Mouse (Mus musculus): Measurements from ENCODE around the gene Frmd4b. TPM values are rescaled to one million over a fixed set of nuclear protein-coding genes. Genes with fewer than 3 reads are reported as not detected.
"Not testable (repeated sequence)": the region's sequence is repeated elsewhere in the genome, so short reads cannot be mapped to it uniquely, and the experiment has no call there.

Gene Frmd4b
- total RNA-seq, 2 experiments from 2014 or later, result 13.7 to 20.4 TPM

GRCm38 (mm10) chr6:97396957-97397354, 220.4 kb downstream of the Frmd4b start:
- DNase-seq (ENCODE audit: low spot score in 2 of 2), result no peak
- intact Hi-C loops (cut with DNase I), result loop anchor here (5.0 kb wide), 1 partner anchor 120 kb away; no protein-coding TSS in a partner anchor

GRCm38 (mm10) chr6:97396351-97396956, 220.9 kb downstream of the Frmd4b start:
- no peak for DNase-seq (ENCODE audit: low spot score in 2 of 2)
- intact Hi-C loops (cut with DNase I), result loop anchor here (5.0 kb wide), 1 partner anchor 119 kb away; no protein-coding TSS in a partner anchor

- intact Hi-C loops (cut with DNase I), result loop anchor here (5.0 kb wide), 1 partner anchor 118 kb away; no protein-coding TSS in a partner anchor
- no peak for DNase-seq (ENCODE audit: low spot score in 2 of 2)
Observed at GRCm38 (mm10) chr6:97395477-97396350, 221.6 kb downstream of the Frmd4b start.

GRCm38 (mm10) chr6:97394473-97395075, 222.8 kb downstream of the Frmd4b start:
- no peak for DNase-seq (ENCODE audit: low spot score in 2 of 2)
- intact Hi-C loops (cut with DNase I), result loop anchor here (5.0 kb wide), 1 partner anchor 117 kb away; no protein-coding TSS in a partner anchor

DNA sequence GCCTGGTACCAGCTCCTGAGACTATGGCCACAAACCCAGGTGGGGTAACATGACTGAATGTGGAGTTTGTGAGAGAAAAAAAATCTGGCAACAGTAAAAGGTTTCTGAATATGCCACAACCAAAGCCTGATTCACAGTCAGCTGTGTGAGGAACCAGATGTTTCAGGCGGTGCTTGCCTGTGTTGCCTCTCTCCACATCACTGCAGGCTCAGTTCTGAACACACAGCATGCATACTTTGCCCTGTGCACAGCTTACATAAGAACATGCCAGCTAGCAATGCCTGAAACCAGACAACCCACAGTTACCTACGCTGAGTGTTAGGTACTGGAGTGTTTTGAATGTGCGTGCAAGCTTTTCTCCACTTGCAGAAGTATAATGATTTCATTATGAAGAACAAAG, 224.4 kb downstream of the Frmd4b start:
- DNase-seq (ENCODE audit: low spot score in 2 of 2), result no peak
- intact Hi-C loops (cut with DNase I), result no loop called here

DNA sequence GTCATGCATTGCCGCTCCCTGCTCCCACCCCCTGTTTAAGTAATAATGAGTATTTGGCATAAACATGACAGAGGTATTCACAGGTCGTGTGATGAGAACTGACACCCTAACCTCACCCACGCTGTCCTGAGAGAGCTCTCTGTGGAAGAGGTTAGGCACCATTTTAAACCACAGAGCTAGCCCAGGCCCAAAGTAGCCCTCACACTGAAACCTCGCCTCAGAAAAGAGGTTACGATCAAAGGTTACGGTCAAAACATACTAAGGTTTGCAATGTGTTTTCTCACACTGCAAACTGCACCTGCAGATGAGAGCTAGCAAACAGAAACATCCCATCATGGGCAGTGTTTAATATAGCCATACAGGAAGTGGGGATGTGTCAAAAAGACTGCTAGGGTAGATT, 230.0 kb downstream of the Frmd4b start:
- intact Hi-C loops (cut with DNase I), result no loop called here
- DNase-seq (ENCODE audit: low spot score in 2 of 2), result no peak

- intact Hi-C loops (cut with DNase I), result no loop called here
Observed at GRCm38 (mm10) chr6:97384918-97385317, 232.4 kb downstream of the Frmd4b start.

DNA sequence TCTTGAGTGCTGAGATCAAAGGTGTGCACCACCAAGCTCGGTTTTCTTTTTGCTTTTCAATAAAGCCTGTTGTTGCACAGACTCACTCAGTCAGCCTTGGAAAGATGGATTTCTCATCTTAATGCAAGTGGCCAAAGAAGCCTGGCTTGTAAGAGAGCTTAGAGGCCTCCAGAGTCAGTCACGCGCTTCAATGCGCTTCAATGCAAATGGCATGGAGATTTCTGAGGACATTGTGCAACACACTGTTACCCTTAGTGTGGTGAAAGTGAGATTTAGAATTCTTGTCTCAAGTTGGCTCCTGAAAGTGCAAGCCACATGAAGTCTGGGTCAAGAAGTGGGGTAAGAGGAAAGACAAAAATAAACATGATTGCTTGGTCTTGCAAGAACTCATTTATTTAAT, 236.1 kb downstream of the Frmd4b start:
- DNase-seq (ENCODE audit: low spot score in 2 of 2), result no peak
- intact Hi-C loops (cut with DNase I), result no loop called here

More at GRCm38 (mm10) chr6:97384918-97385317, 232.4 kb downstream of the Frmd4b start:
- DNase-seq (ENCODE audit: low spot score in 2 of 2), result no peak

GRCm38 (mm10) chr6:97370947-97371346, 246.4 kb downstream of the Frmd4b start:
- intact Hi-C loops (cut with DNase I), result no loop called here

DNA sequence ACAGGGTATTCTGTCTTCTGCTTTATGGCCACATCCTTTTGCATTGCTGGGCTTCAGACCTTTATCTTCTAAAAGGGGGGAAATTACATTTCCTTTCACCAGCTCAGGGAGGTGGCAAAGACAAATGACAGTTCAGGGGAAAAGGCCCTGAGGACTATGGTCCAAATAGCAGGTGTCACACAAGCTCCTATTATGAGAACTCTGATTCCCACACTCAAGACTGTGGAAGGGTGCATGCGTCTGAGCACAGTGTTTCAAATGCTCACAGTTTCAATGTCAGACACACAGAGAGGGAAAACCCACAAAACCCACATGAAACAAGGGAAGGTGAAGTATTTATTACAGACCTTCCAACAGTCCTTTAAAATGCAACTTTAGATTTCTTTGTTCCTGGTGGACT, 246.9 kb downstream of the Frmd4b start:
- intact Hi-C loops (cut with DNase I), result no loop called here
- DNase-seq (ENCODE audit: low spot score in 2 of 2), result no peak

More at GRCm38 (mm10) chr6:97370947-97371346, 246.4 kb downstream of the Frmd4b start:
- no peak for DNase-seq (ENCODE audit: low spot score in 2 of 2)

DNA sequence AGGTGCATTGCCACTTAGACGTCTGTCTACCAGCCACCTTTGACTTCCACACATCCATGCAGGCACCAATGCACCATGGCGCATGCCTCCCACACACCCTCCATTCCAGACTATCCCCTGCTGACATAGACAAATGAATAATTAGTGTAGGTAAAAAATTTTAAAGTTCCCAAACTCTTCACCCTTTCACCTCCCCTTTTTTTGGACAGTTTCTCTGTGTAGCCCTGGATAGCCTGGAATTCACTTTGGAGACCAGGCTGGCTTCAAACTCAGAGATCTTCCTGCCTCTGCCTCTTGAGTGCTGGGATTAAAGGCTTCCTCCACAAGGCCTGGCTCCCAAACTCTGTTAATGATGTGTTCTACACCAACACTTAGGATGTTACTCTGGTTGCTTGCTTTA, 253.5 kb downstream of the Frmd4b start:
- intact Hi-C loops (cut with DNase I), result no loop called here

GRCm38 (mm10) chr6:97357606-97358005, 259.7 kb downstream of the Frmd4b start:
- DNase-seq (ENCODE audit: low spot score in 2 of 2); intact Hi-C loops (cut with DNase I): not testable (repeated sequence)

More for the DNA sequence above, 253.5 kb downstream of the Frmd4b start:
- no peak for DNase-seq (ENCODE audit: low spot score in 2 of 2)

GRCm38 (mm10) chr6:97356612-97357011, 260.7 kb downstream of the Frmd4b start:
- intact Hi-C loops (cut with DNase I), result no loop called here
- DNase-seq (ENCODE audit: low spot score in 2 of 2), result no peak

DNA sequence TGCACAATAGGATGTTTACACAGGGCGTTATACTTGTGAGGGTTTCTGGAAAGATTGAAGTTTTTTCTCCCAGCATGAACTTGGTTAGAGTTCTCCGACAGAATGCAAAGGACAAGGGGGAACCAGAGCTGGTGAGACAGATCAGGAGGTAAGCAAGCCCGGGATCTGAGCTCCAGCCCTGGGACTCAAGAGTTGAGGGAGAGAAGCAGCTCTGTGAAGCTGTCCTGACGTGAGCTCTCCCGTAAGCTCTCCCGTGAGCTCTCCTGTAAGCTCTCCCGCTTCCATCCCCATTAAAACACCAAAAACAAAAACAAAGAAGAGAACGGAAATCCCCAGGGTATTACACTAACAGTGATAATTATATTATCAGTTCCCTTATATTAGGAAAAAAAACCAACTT, 262.2 kb downstream of the Frmd4b start:
- no peak for DNase-seq (ENCODE audit: low spot score in 2 of 2)
- intact Hi-C loops (cut with DNase I), result no loop called here

GRCm38 (mm10) chr6:97353933-97354332, 263.4 kb downstream of the Frmd4b start:
- no peak for DNase-seq (ENCODE audit: low spot score in 2 of 2)
- intact Hi-C loops (cut with DNase I), result no loop called here

GRCm38 (mm10) chr6:97353371-97353770, 264.0 kb downstream of the Frmd4b start:
- intact Hi-C loops (cut with DNase I), result no loop called here
- no peak for DNase-seq (ENCODE audit: low spot score in 2 of 2)

DNA sequence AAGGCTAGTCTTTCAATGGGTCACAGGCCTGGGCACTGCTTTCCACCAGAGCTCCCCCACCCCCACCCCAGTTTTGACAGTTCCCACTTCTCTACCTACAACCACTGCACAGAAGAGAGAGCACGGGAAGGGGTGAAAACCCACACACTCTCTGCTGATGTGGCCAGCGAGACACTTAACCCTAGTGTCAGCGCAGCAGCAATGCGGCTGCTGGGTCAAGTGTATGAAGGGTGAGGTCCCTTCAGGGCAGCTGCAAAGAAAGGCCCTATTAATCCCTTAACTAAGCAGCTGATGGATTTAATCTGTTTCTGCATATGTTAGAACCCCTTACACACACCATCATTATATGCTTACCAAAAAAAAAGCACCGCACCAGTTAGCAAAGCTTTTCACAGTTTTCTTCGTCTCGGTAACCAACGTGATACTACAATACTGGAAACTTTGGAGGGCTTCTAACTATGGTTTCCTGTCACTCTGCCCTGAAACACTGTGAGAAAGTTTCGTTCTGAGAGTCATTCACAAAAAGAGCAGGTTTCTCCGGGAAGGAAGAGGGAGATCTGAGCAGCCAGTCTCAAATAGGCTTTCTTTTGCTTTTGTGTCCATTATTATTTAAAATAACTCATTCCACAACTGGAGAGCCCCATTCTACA, 264.7 kb downstream of the Frmd4b start:
- no peak for DNase-seq (ENCODE audit: low spot score in 2 of 2)

GRCm38 (mm10) chr6:97349355-97350138, 267.8 kb downstream of the Frmd4b start:
- DNase-seq (ENCODE audit: low spot score in 2 of 2), result no peak
- intact Hi-C loops (cut with DNase I), result no loop called here

More for the DNA sequence above, 264.7 kb downstream of the Frmd4b start:
- intact Hi-C loops (cut with DNase I), result no loop called here

- no peak for DNase-seq (ENCODE audit: low spot score in 2 of 2)
- intact Hi-C loops (cut with DNase I), result no loop called here
Observed at GRCm38 (mm10) chr6:97346932-97347331, 270.4 kb downstream of the Frmd4b start.

Data from left cerebral cortex, postnatal 36 days (tissue).